Mouse (Mus musculus) right cerebral cortex, postnatal 36 days (tissue): ENCODE measurements around the gene Heatr5b.

ENCODE experiments used
- DNase-seq, 2 experiments: peaks; one replicate each; pipeline ENCODE4 v3.0.0; 2022; ENCODE audit warnings: low spot score in 2 of 2, mixed read lengths in 1 of 2

Gene Heatr5b

GRCm38 (mm10) chr17:78767546-78767945 lies 67.6 kb downstream of the Heatr5b start:
- DNase-seq = peak in 1 of 2 experiments; percentile 20

GRCm38 (mm10) chr17:78766084-78766483 lies 69.1 kb downstream of the Heatr5b start:
- DNase-seq = no peak

- DNase-seq = no peak
These were observed 71.9 kb downstream of the Heatr5b start for GRCm38 (mm10) chr17:78763272-78763671.

GRCm38 (mm10) chr17:78752938-78753655 lies 82.1 kb downstream of the Heatr5b start:
- no peak for DNase-seq

GRCm38 (mm10) chr17:78752064-78752463 lies 83.1 kb downstream of the Heatr5b start:
- DNase-seq = no peak

GRCm38 (mm10) chr17:78748440-78748839 lies 86.7 kb downstream of the Heatr5b start:
- DNase-seq = no peak

GRCm38 (mm10) chr17:78738416-78738815 lies 96.7 kb downstream of the Heatr5b start:
- DNase-seq = no peak

- DNase-seq = no peak
These were observed 97.4 kb downstream of the Heatr5b start for GRCm38 (mm10) chr17:78737771-78738170.

GRCm38 (mm10) chr17:78737096-78737495 lies 98.1 kb downstream of the Heatr5b start, which contains the start of gene Strn:
TSS of gene Strn (minus strand) at chr17:78737196.
- no peak for DNase-seq

- DNase-seq = peak; percentile 98 to 99
These were observed 98.6 kb downstream of the Heatr5b start for GRCm38 (mm10) chr17:78736473-78736988.

GRCm38 (mm10) chr17:78735731-78736472 lies 99.3 kb downstream of the Heatr5b start:
- no peak for DNase-seq

- DNase-seq = no peak
These were observed 100.4 kb downstream of the Heatr5b start for GRCm38 (mm10) chr17:78734806-78735205.

- DNase-seq = no peak
These were observed 103.1 kb downstream of the Heatr5b start for GRCm38 (mm10) chr17:78732056-78732455.

- DNase-seq = no peak
These were observed 108.3 kb downstream of the Heatr5b start for GRCm38 (mm10) chr17:78726746-78727449.

GRCm38 (mm10) chr17:78724461-78725055 lies 110.6 kb downstream of the Heatr5b start:
- DNase-seq = no peak

- no peak for DNase-seq
These were observed 113.5 kb downstream of the Heatr5b start for GRCm38 (mm10) chr17:78721690-78722089.

- DNase-seq = no peak
These were observed 116.1 kb downstream of the Heatr5b start for GRCm38 (mm10) chr17:78719086-78719485.

GRCm38 (mm10) chr17:78710258-78710657 lies 124.9 kb downstream of the Heatr5b start:
- no peak for DNase-seq

GRCm38 (mm10) chr17:78708422-78708821 lies 126.7 kb downstream of the Heatr5b start:
- DNase-seq = no peak

- DNase-seq = no peak
These were observed 132.2 kb downstream of the Heatr5b start for GRCm38 (mm10) chr17:78702988-78703387.
